Mouse (Mus musculus): ENCODE results near the gene Spata32. TPM values are rescaled to one million over a fixed set of nuclear protein-coding genes. Genes with fewer than 3 reads are reported as not detected.

The Spata32 gene
- total and polyA plus RNA-seq, 2 experiments, result not detected

GRCm38 (mm10) chr11:103198339-103198738 lies 19.9 kb downstream of the Spata32 start:
- no peak overlapping the region for H3K9ac ChIP-seq (ENCODE audit: low read depth, low read length)
- no peaks in the 10 kb centered on the region for H3K4me1 ChIP-seq (ENCODE audit: control insufficient read depth, insufficient read depth, low read length)
- no peak overlapping the region for H3K4me3 ChIP-seq (ENCODE audit: insufficient read depth, low read depth, low read length)
- peaks cover 7% of the 10 kb centered on the region for H3K27me3 ChIP-seq (ENCODE audit: control insufficient read depth, insufficient read depth, low read length)
- no peaks in the 10 kb centered on the region for H3K79me2 ChIP-seq (ENCODE audit: control insufficient read depth, insufficient read depth, low read length)
- no peak overlapping the region for H3K27ac ChIP-seq (replicated peaks; ENCODE audit: insufficient read depth, low read depth, low read length)
- DNase-seq (ENCODE audit: extremely low read depth, low read depth, low spot score), result no peak
- H3K36me3 ChIP-seq (ENCODE audit: control insufficient read depth, insufficient read depth, low read length), result no peaks in the 10 kb centered on the region
- 11% methylated on average over 16 of the region's 16 CpGs for WGBS
- TF ChIP-seq CTCF (IDR thresholded peaks at IDR 0.05; ENCODE audit: low read depth, low read length) (no peak), POLR2A (IDR thresholded peaks at IDR 0.05; ENCODE audit: extremely low read depth, insufficient read depth, low read length) (no peak)

DNA sequence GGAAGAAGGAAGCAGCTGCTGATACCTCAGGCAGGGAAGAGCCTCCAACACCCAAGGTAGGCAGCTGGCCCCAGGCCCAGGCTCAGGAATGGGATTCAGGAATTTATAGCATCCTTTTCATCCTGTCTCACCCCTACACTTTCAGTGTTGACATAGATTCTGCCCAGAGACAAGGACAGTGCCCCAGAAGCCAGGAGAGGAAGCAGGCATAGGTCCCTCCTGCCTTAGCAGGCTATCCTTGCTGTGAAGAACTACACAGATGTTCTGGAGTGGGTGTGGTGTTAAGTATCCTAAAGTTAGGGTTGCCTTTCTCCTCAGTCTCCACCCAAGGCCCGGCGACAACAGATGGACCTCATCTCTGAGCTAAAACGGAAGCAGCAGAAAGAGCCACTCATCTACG lies 20.9 kb downstream of the Spata32 start:
- TF ChIP-seq POLR2A (IDR thresholded peaks at IDR 0.05; ENCODE audit: extremely low read depth, insufficient read depth, low read length), result no peak
- TF ChIP-seq CTCF (IDR thresholded peaks at IDR 0.05; ENCODE audit: low read depth, low read length), result no peak

DNA sequence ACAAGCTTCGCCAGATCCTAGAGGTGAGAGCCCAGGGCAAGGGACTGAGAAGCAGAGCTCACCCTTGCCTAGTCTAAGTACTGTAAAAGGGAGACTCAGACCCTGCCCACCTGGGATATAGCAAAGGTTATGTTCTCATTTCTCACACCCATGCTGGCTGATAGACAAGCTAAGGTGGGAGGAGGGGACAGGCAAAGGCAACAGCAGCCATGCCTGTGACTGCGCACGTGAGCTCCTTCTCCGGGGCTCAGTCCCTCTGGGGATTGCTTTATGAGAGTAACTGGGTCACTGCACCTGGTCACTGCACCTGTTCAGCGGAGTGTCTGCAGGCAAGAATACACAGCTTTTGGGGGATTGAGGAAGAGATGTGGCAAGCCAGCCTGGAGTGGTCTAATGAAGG lies 22.6 kb downstream of the Spata32 start:
- H3K27me3 ChIP-seq (ENCODE audit: control insufficient read depth, insufficient read depth, low read length), result peaks cover 13% of the 10 kb centered on the region
- 84% methylated on average over 5 of the region's 5 CpGs for WGBS
- H3K36me3 ChIP-seq (ENCODE audit: control insufficient read depth, insufficient read depth, low read length), result no peaks in the 10 kb centered on the region
- TF ChIP-seq POLR2A (IDR thresholded peaks at IDR 0.05; ENCODE audit: extremely low read depth, insufficient read depth, low read length) (no peak), CTCF (IDR thresholded peaks at IDR 0.05; ENCODE audit: low read depth, low read length) (no peak)
- H3K4me1 ChIP-seq (ENCODE audit: control insufficient read depth, insufficient read depth, low read length), result no peaks in the 10 kb centered on the region
- no peak overlapping the region for H3K9ac ChIP-seq (ENCODE audit: low read depth, low read length)
- H3K79me2 ChIP-seq (ENCODE audit: control insufficient read depth, insufficient read depth, low read length), result no peaks in the 10 kb centered on the region
- H3K27ac ChIP-seq (replicated peaks; ENCODE audit: insufficient read depth, low read depth, low read length), result no peak overlapping the region
- H3K4me3 ChIP-seq (ENCODE audit: insufficient read depth, low read depth, low read length), result no peak overlapping the region
- no peak for DNase-seq (ENCODE audit: extremely low read depth, low read depth, low spot score)

More for the DNA sequence above, 20.9 kb downstream of the Spata32 start:
- WGBS, result 70% methylated on average over 4 of the region's 4 CpGs
- H3K9ac ChIP-seq (ENCODE audit: low read depth, low read length), result no peak overlapping the region
- H3K27ac ChIP-seq (replicated peaks; ENCODE audit: insufficient read depth, low read depth, low read length), result no peak overlapping the region
- no peaks in the 10 kb centered on the region for H3K4me1 ChIP-seq (ENCODE audit: control insufficient read depth, insufficient read depth, low read length)
- no peaks in the 10 kb centered on the region for H3K79me2 ChIP-seq (ENCODE audit: control insufficient read depth, insufficient read depth, low read length)
- no peaks in the 10 kb centered on the region for H3K36me3 ChIP-seq (ENCODE audit: control insufficient read depth, insufficient read depth, low read length)
- no peak overlapping the region for H3K4me3 ChIP-seq (ENCODE audit: insufficient read depth, low read depth, low read length)
- peaks cover 12% of the 10 kb centered on the region for H3K27me3 ChIP-seq (ENCODE audit: control insufficient read depth, insufficient read depth, low read length)
- no peak for DNase-seq (ENCODE audit: extremely low read depth, low read depth, low spot score)

DNA sequence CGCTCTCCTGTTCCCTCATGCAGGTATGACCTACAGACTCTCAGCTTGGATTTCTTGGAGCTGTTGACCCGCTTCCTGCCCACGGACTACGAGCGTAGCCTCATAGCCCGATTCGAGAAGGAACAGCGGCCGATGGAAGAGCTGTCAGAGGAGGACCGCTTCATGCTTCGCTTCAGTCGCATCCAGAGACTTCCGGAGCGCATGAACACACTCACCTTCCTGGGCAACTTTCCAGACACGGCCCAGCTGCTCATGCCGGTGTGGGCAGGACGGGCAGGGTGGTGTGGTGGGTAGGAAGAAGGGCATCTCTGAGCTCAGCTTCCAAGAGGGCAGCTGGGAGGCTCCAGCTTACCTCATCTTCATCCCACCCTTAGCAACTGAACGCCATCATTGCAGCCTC lies 23.0 kb downstream of the Spata32 start:
- TF ChIP-seq POLR2A (IDR thresholded peaks at IDR 0.05; ENCODE audit: extremely low read depth, insufficient read depth, low read length) (no peak), CTCF (IDR thresholded peaks at IDR 0.05; ENCODE audit: low read depth, low read length) (no peak)
- Histone ChIP-seq H3K27ac (replicated peaks; ENCODE audit: insufficient read depth, low read depth, low read length) (no peak overlapping the region), H3K79me2 (ENCODE audit: control insufficient read depth, insufficient read depth, low read length) (no peaks in the 10 kb centered on the region), H3K9ac (ENCODE audit: low read depth, low read length) (no peak overlapping the region), H3K4me3 (ENCODE audit: insufficient read depth, low read depth, low read length) (no peak overlapping the region), H3K4me1 (ENCODE audit: control insufficient read depth, insufficient read depth, low read length) (no peaks in the 10 kb centered on the region), H3K27me3 (ENCODE audit: control insufficient read depth, insufficient read depth, low read length) (peaks cover 13% of the 10 kb centered on the region), H3K36me3 (ENCODE audit: control insufficient read depth, insufficient read depth, low read length) (no peaks in the 10 kb centered on the region)
- WGBS, result 85% methylated on average over 18 of the region's 18 CpGs
- no peak for DNase-seq (ENCODE audit: extremely low read depth, low read depth, low spot score)

DNA sequence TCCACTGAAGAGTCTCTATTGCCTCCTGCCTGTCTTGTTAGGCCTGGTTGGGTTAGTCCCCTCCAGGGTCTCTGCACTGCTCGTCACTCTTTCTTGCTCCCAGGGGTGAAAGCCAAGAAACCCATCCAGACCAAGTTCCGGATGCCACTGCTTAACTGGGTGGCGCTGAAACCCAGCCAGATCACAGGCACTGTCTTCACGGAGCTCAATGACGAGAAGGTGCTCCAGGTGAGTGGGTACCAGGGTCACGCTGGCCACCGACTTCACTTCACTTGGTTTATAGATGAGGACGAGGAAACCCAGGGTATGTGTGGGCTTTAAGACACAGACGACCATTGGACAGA lies 24.4 kb downstream of the Spata32 start:
- TF ChIP-seq POLR2A (IDR thresholded peaks at IDR 0.05; ENCODE audit: extremely low read depth, insufficient read depth, low read length) (no peak), CTCF (IDR thresholded peaks at IDR 0.05; ENCODE audit: low read depth, low read length) (no peak)
- H3K79me2 ChIP-seq (ENCODE audit: control insufficient read depth, insufficient read depth, low read length), result no peaks in the 10 kb centered on the region
- H3K4me1 ChIP-seq (ENCODE audit: control insufficient read depth, insufficient read depth, low read length), result no peaks in the 10 kb centered on the region
- DNase-seq (ENCODE audit: extremely low read depth, low read depth, low spot score), result no peak
- no peak overlapping the region for H3K27ac ChIP-seq (replicated peaks; ENCODE audit: insufficient read depth, low read depth, low read length)
- H3K27me3 ChIP-seq (ENCODE audit: control insufficient read depth, insufficient read depth, low read length), result peaks cover 13% of the 10 kb centered on the region
- 53% methylated on average over 9 of the region's 9 CpGs for WGBS
- no peak overlapping the region for H3K4me3 ChIP-seq (ENCODE audit: insufficient read depth, low read depth, low read length)
- no peak overlapping the region for H3K9ac ChIP-seq (ENCODE audit: low read depth, low read length)
- no peaks in the 10 kb centered on the region for H3K36me3 ChIP-seq (ENCODE audit: control insufficient read depth, insufficient read depth, low read length)

- WGBS, result 15% methylated on average over 41 of the region's 44 CpGs
- Histone ChIP-seq H3K27me3 (ENCODE audit: control insufficient read depth, insufficient read depth, low read length) (peaks cover 11% of the 10 kb centered on the region), H3K36me3 (ENCODE audit: control insufficient read depth, insufficient read depth, low read length) (no peaks in the 10 kb centered on the region), H3K79me2 (ENCODE audit: control insufficient read depth, insufficient read depth, low read length) (no peaks in the 10 kb centered on the region), H3K9ac (ENCODE audit: low read depth, low read length) (no peak overlapping the region), H3K4me1 (ENCODE audit: control insufficient read depth, insufficient read depth, low read length) (no peaks in the 10 kb centered on the region), H3K4me3 (ENCODE audit: insufficient read depth, low read depth, low read length) (no peak overlapping the region), H3K27ac (replicated peaks; ENCODE audit: insufficient read depth, low read depth, low read length) (no peak overlapping the region)
- TF ChIP-seq POLR2A (IDR thresholded peaks at IDR 0.05; ENCODE audit: extremely low read depth, insufficient read depth, low read length) (no peak), CTCF (IDR thresholded peaks at IDR 0.05; ENCODE audit: low read depth, low read length) (peak; percentile 29; the same call in 1 of the 2 replicates)
- DNase-seq (ENCODE audit: extremely low read depth, low read depth, low spot score), result no peak
Measured at GRCm38 (mm10) chr11:103192956-103193824, 25.0 kb downstream of the Spata32 start.

All from liver, adult 2 months (tissue).